Mouse (Mus musculus) MEL (cell line): ENCODE data around the gene Trim41. TPM values are rescaled to one million over a fixed set of nuclear protein-coding genes. Genes with fewer than 3 reads are reported as not detected.
A peak's percentile ranks its signal among the peaks of the same experiment; 100 is the strongest.

Experiments
- DNase-seq: peaks from one replicate; pipeline ENCODE4 v3.0.0; 2011; ENCODE audit warnings: low read depth, low spot score
- H3K27ac ChIP-seq: 2 replicates; pipeline ENCODE4 v1.5.1; 2012; ENCODE audit warnings: low read depth, mild to moderate bottlenecking, control low read depth, low read length, moderate library complexity; ENCODE audit not compliant: control insufficient read depth
- H3K27me3 ChIP-seq, 2 experiments: fragments of 150-350 bp in 1 of 2; sonication (generic) in 1 of 2; 2 replicates each; pipeline ENCODE4 v1.6.1; 2012; ENCODE audit warnings: low read length in 2 of 2, mild to moderate bottlenecking in 2 of 2, improper control_type of control experiment in 1 of 2, moderate library complexity in 1 of 2; ENCODE audit not compliant: insufficient read depth in 2 of 2, control insufficient read depth in 1 of 2
- H3K36me3 ChIP-seq, 2 experiments: 2 replicates each; pipeline ENCODE4 v1.6.1; 2012 to 2014; ENCODE audit warnings: low read length in 2 of 2, improper control_type of control experiment in 1 of 2, inconsistent platforms in 1 of 2, mild to moderate bottlenecking in 1 of 2; ENCODE audit not compliant: insufficient read depth in 2 of 2, control insufficient read depth in 1 of 2
- H3K4me1 ChIP-seq, 2 experiments: fragments of 150-350 bp in 1 of 2; sonication (generic) in 1 of 2; 2 replicates each; pipeline ENCODE4 v1.6.1; 2012; ENCODE audit warnings: low read length in 2 of 2, improper control_type of control experiment in 1 of 2, mild to moderate bottlenecking in 1 of 2; ENCODE audit not compliant: insufficient read depth in 2 of 2, control insufficient read depth in 1 of 2
- H3K4me3 ChIP-seq, 2 experiments: fragments of 150-350 bp in 1 of 2; sonication (generic) in 1 of 2; 2 replicates each; pipeline ENCODE4 v1.5.1; 2012; ENCODE audit warnings: low read depth in 2 of 2, low read length in 2 of 2, mild to moderate bottlenecking in 2 of 2, moderate library complexity in 2 of 2, control low read depth in 1 of 2, improper control_type of control experiment in 1 of 2; ENCODE audit not compliant: control insufficient read depth in 1 of 2, insufficient read depth in 1 of 2
- H3K79me2 ChIP-seq: 2 replicates; pipeline ENCODE4 v1.6.1; 2012; ENCODE audit warnings: mild to moderate bottlenecking, low read length, moderate library complexity; ENCODE audit not compliant: control insufficient read depth, poor library complexity, insufficient read depth
- H3K9ac ChIP-seq: 2 replicates; pipeline ENCODE4 v1.6.1; 2012; ENCODE audit warnings: low read depth, mild to moderate bottlenecking, control low read depth, low read length, moderate library complexity; ENCODE audit not compliant: control insufficient read depth, poor library complexity, severe bottlenecking
- H3K9me3 ChIP-seq: fragments of 150-350 bp; sonication (generic); replicated peaks from 2 replicates; pipeline ENCODE4 v1.6.1; 2012; ENCODE audit warnings: mild to moderate bottlenecking, low read length, improper control_type of control experiment, moderate library complexity; ENCODE audit not compliant: insufficient read depth
- CHD2 ChIP-seq: IDR thresholded peaks from 2 replicates; pipeline ENCODE4 v1.6.1; 2011; ENCODE audit warnings: low read length, improper control_type of control experiment
- CTCF ChIP-seq, 3 experiments: IDR thresholded peaks in 2 of 3; conservative IDR thresholded peaks in 1 of 3; 2 replicates each; pipeline ENCODE4 v1.5.1; 2011 to 2012; ENCODE audit warnings: low read length in 3 of 3, low read depth in 2 of 3, mild to moderate bottlenecking in 2 of 3, improper control_type of control experiment in 1 of 3, inconsistent platforms in 1 of 3, mixed read lengths in 1 of 3, moderate library complexity in 1 of 3; ENCODE audit not compliant: control insufficient read depth in 1 of 3, insufficient read depth in 1 of 3, poor library complexity in 1 of 3, severe bottlenecking in 1 of 3
- EP300 ChIP-seq, 2 experiments: IDR thresholded peaks; 2 replicates each; pipeline ENCODE4 v1.6.1; 2011; ENCODE audit warnings: improper control_type of control experiment in 2 of 2, low read length in 2 of 2, low read depth in 1 of 2, mild to moderate bottlenecking in 1 of 2
- GATA1 ChIP-seq: IDR thresholded peaks from 2 replicates; pipeline ENCODE4 v1.6.1; 2011; ENCODE audit warnings: low read depth, low read length, improper control_type of control experiment
- HCFC1 ChIP-seq: IDR thresholded peaks from 2 replicates; pipeline ENCODE4 v1.6.1; 2012; ENCODE audit warnings: low read depth, mild to moderate bottlenecking, inconsistent platforms, low read length, improper control_type of control experiment, moderate library complexity
- JUND ChIP-seq: IDR thresholded peaks from 2 replicates; pipeline ENCODE4 v1.6.1; 2011; ENCODE audit warnings: low read depth, mild to moderate bottlenecking, improper control_type of control experiment, low read length
- KAT2A ChIP-seq: conservative IDR thresholded peaks from 2 replicates; pipeline ENCODE4 v1.6.1; 2012; ENCODE audit warnings: low read depth, low read length, improper control_type of control experiment, inconsistent platforms
- MAZ ChIP-seq: IDR thresholded peaks from 2 replicates; pipeline ENCODE4 v1.6.1; 2012; ENCODE audit warnings: low read depth, mild to moderate bottlenecking, inconsistent platforms, low read length, improper control_type of control experiment
- MXI1 ChIP-seq: IDR thresholded peaks from 2 replicates; pipeline ENCODE4 v1.6.1; 2011; ENCODE audit warnings: mild to moderate bottlenecking, low read depth, low read length, improper control_type of control experiment
- MYC ChIP-seq: IDR thresholded peaks from 2 replicates; pipeline ENCODE4 v1.6.1; 2011; ENCODE audit warnings: low read depth, mild to moderate bottlenecking, low read length, improper control_type of control experiment, moderate library complexity
- NRF1 ChIP-seq: IDR thresholded peaks from 2 replicates; pipeline ENCODE4 v1.6.1; 2014; ENCODE audit warnings: low read depth, mild to moderate bottlenecking, inconsistent platforms, low read length, improper control_type of control experiment, moderate library complexity; ENCODE audit not compliant: poor library complexity, insufficient read depth, severe bottlenecking
- RAD21 ChIP-seq: IDR thresholded peaks from 2 replicates; pipeline ENCODE4 v1.6.1; 2011; ENCODE audit warnings: mild to moderate bottlenecking, low read depth, low read length, improper control_type of control experiment
- RCOR1 ChIP-seq: IDR thresholded peaks from 2 replicates; pipeline ENCODE4 v1.6.1; 2012; ENCODE audit warnings: low read depth, mild to moderate bottlenecking, inconsistent platforms, low read length, improper control_type of control experiment
- SIN3A ChIP-seq: IDR thresholded peaks from 2 replicates; pipeline ENCODE4 v1.6.1; 2012; ENCODE audit warnings: low read length, improper control_type of control experiment, inconsistent platforms
- SMC3 ChIP-seq: IDR thresholded peaks from 2 replicates; pipeline ENCODE4 v1.6.1; 2011; ENCODE audit warnings: low read depth, low read length, improper control_type of control experiment
- TBP ChIP-seq: IDR thresholded peaks from 2 replicates; pipeline ENCODE4 v1.8.0; 2011; ENCODE audit warnings: low read depth, low read length, improper control_type of control experiment
- TCF12 ChIP-seq: IDR thresholded peaks from 2 replicates; pipeline ENCODE4 v1.6.1; 2014; ENCODE audit warnings: low read depth, mild to moderate bottlenecking, inconsistent platforms, low read length, improper control_type of control experiment, moderate library complexity
- USF1 ChIP-seq: IDR thresholded peaks from 2 replicates; pipeline ENCODE4 v1.6.1; 2014; ENCODE audit warnings: low read depth, mild to moderate bottlenecking, inconsistent platforms, low read length, improper control_type of control experiment, moderate library complexity
- USF2 ChIP-seq, 2 experiments: IDR thresholded peaks; 2 replicates each; pipeline ENCODE4 v1.6.1; 2011 to 2012; ENCODE audit warnings: improper control_type of control experiment in 2 of 2, low read length in 2 of 2, borderline replicate concordance in 1 of 2, inconsistent platforms in 1 of 2, low read depth in 1 of 2, mild to moderate bottlenecking in 1 of 2; ENCODE audit not compliant: insufficient read depth in 1 of 2
- ZC3H11A ChIP-seq: IDR thresholded peaks from 2 replicates; pipeline ENCODE4 v1.6.1; 2012; ENCODE audit warnings: low read depth, mild to moderate bottlenecking, inconsistent platforms, low read length, improper control_type of control experiment
- ZNF384 ChIP-seq: IDR thresholded peaks from 2 replicates; pipeline ENCODE4 v1.6.1; 2012; ENCODE audit warnings: low read depth, mild to moderate bottlenecking, inconsistent platforms, low read length, improper control_type of control experiment
- polyA plus RNA-seq, 2 experiments: library from polyadenylated mRNA; stranded (reverse) in 1 of 2; unstranded in 1 of 2; fragments of >175 nt in 1 of 2; fragments of >200 nt in 1 of 2; gene quantifications; 2 replicates each; pipeline versions ENCODE4 v1.2.1 to v1.2.4; 2012; ENCODE audit warnings: low replicate concordance in 2 of 2, low read depth in 1 of 2; ENCODE audit not compliant: insufficient read length in 2 of 2, insufficient read depth in 1 of 2, missing spikeins in 1 of 2
- total RNA-seq: library from RNA; depleted of rRNA; stranded (reverse); fragments of 300-350 nt; gene quantifications from 2 replicates; pipeline ENCODE4 v1.2.3, GENCODE M21; 2012

The Trim41 gene
- total and polyA plus RNA-seq, 3 experiments = 37.0 to 76.3 (median 56.4) TPM

- no peak for TF ChIP-seq USF2 (IDR thresholded peaks at IDR 0.05; ENCODE audit: borderline replicate concordance in 1 of 2, insufficient read depth in 1 of 2, low read depth in 1 of 2, low read length in 2 of 2)
These were observed 26.2 kb downstream of the Trim41 start (continued) for GRCm38 (mm10) chr11:48790946-48791345.

- TF ChIP-seq JUND = peak; percentile 97
- TF ChIP-seq TCF12 = peak; percentile 37; the same call in 1 of the 2 replicates
- TF ChIP-seq CTCF (IDR thresholded peaks at IDR 0.05 in 2 of 3, conservative IDR thresholded peaks at IDR 0.05 in 1 of 3; ENCODE audit: control insufficient read depth in 1 of 3, insufficient read depth in 1 of 3, low read depth in 2 of 3, low read length in 3 of 3, poor library complexity in 1 of 3, severe bottlenecking in 1 of 3) = peak; percentile 89 to 96 (median 91)
- peak; percentile 49; the same call in 1 of the 2 replicates for TF ChIP-seq HCFC1
- peak; percentile 84 for TF ChIP-seq SIN3A
- peak; percentile 36; the same call in 1 of the 2 replicates for TF ChIP-seq MYC
- TF ChIP-seq TBP = peak; percentile 53; the same call in 1 of the 2 replicates
- no peak for TF ChIP-seq KAT2A
- no peak for TF ChIP-seq CHD2
- peak; percentile 38; the same call in 1 of the 2 replicates for TF ChIP-seq ZNF384
- peak; percentile 74 for TF ChIP-seq ZC3H11A
- TF ChIP-seq MAZ = peak; percentile 66; the same call in 1 of the 2 replicates
- no peak; the same call in 1 of the 2 replicates for TF ChIP-seq GATA1
- TF ChIP-seq USF1 = peak; percentile 15; the same call in 1 of the 2 replicates
- TF ChIP-seq MXI1 = peak; percentile 71; the same call in 1 of the 2 replicates
- no peak; the same call in none of the 2 replicates for TF ChIP-seq RCOR1
- peak; percentile 97 for TF ChIP-seq SMC3
- peak in 1 of 2 experiments; percentile 15; a peak in 2 of 4 replicates for TF ChIP-seq EP300 (IDR thresholded peaks at IDR 0.05; ENCODE audit: low read depth in 1 of 2, low read length in 2 of 2)
- TF ChIP-seq RAD21 = peak; percentile 60
- TF ChIP-seq NRF1 = no peak
- TF ChIP-seq, all 39 proteins: peak for 15
- Histone ChIP-seq H3K9ac (peak overlapping the region; percentile 52), H3K9me3 (no peaks in the 10 kb centered on the region), H3K4me3 (peak overlapping the region; percentile 58 to 74), H3K27ac (0 out of 2 replicates have a peak overlapping the region, but pooled peaks have one; percentile 12), H3K79me2 (no peaks in the 10 kb centered on the region), H3K4me1 (peaks cover 9 to 24% of the 10 kb centered on the region in 2 experiments), H3K36me3 (peaks cover 0 to 12% of the 10 kb centered on the region in 2 experiments; a peak in 2 of 4 replicates), H3K27me3 (no peaks in the 10 kb centered on the region)
- peak; percentile 96 for DNase-seq
These were observed 27.0 kb downstream of the Trim41 start for GRCm38 (mm10) chr11:48789973-48790823.
